Mouse (Mus musculus): ENCODE measurements around the gene Mthfsl.
"Not testable (repeated sequence)": the region's sequence is repeated elsewhere in the genome, so short reads cannot be mapped to it uniquely, and the experiment has no call there.

DNA sequence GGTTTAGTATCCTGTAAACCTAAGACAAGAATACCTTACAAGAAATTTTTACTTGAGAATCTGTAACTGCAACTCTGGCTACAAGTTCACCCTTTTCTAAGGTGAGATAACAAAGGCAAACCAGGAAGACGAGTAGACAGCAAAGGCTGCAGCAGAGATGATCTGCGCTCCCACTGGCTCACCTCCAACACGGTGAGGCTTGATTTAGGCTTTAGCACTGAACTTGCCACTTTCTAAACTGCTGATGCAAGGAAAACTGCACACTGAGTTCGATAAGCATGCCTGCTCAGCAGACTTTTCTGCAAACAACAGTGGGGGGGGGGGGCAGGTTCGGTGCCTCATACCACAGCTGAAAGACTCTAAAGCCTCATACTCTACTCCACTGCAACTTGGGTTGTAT is 5.6 kb downstream of the Mthfsl start:
- TF ChIP-seq CTCF (conservative IDR thresholded peaks at IDR 0.05; ENCODE audit: low read length); POU5F1 (IDR thresholded peaks at IDR 0.05; ENCODE audit: borderline replicate concordance, low read length); NANOG (IDR thresholded peaks at IDR 0.05; ENCODE audit: borderline replicate concordance, low read length): not testable (repeated sequence)
